Mouse (Mus musculus) CH12.LX (cell line): ENCODE results near the gene Rom1. TPM values are rescaled to one million over a fixed set of nuclear protein-coding genes. Genes with fewer than 3 reads are reported as not detected.
A peak's percentile ranks its signal among the peaks of the same experiment; 100 is the strongest.
"Not testable (repeated sequence)": the region's sequence is repeated elsewhere in the genome, so short reads cannot be mapped to it uniquely, and the experiment has no call there.

Experiments used
- DNase-seq: peaks from one replicate; pipeline ENCODE4 v3.0.0-alpha.2; 2013; ENCODE audit errors: extremely low read depth
- H3K27ac ChIP-seq: 2 replicates; pipeline ENCODE4 v1.5.1; 2012; ENCODE audit warnings: low read depth, mild to moderate bottlenecking, control low read depth, moderate library complexity; ENCODE audit not compliant: insufficient read depth
- H3K27me3 ChIP-seq: replicated peaks from 2 replicates; pipeline ENCODE3; 2012; ENCODE audit warnings: inconsistent platforms
- H3K36me3 ChIP-seq, 2 experiments: replicated peaks in 1 of 2; 2 replicates each; pipeline versions ENCODE3 to v1.6.1; 2012; ENCODE audit warnings: inconsistent platforms in 1 of 2, low read length in 1 of 2, mild to moderate bottlenecking in 1 of 2, mixed read lengths in 1 of 2, moderate library complexity in 1 of 2; ENCODE audit not compliant: control insufficient read depth in 1 of 2, insufficient read depth in 1 of 2
- H3K4me1 ChIP-seq, 2 experiments: 2 replicates each; pipeline ENCODE4 v1.6.1; 2012; ENCODE audit warnings: inconsistent platforms in 1 of 2, moderate library complexity in 1 of 2; ENCODE audit not compliant: insufficient read depth in 2 of 2, control insufficient read depth in 1 of 2
- H3K4me2 ChIP-seq: 2 replicates; pipeline ENCODE4 v1.6.1; 2012; ENCODE audit warnings: low read depth, mild to moderate bottlenecking, control low read depth; ENCODE audit not compliant: poor library complexity, insufficient read depth, severe bottlenecking
- H3K4me3 ChIP-seq, 3 experiments: fragments of 150-350 bp in 1 of 3; sonication (generic) in 1 of 3; replicated peaks in 1 of 3; 2 replicates each; pipeline versions ENCODE3 to v1.5.1; 2011 to 2012; ENCODE audit warnings: low read depth in 2 of 3, low read length in 2 of 3, mild to moderate bottlenecking in 2 of 3, moderate library complexity in 2 of 3, control low read depth in 1 of 3, improper control_type of control experiment in 1 of 3, inconsistent platforms in 1 of 3, mixed read lengths in 1 of 3; ENCODE audit not compliant: poor library complexity in 1 of 3
- H3K79me2 ChIP-seq: replicated peaks from 2 replicates; pipeline ENCODE4 v1.6.1; 2012; ENCODE audit warnings: mild to moderate bottlenecking, moderate library complexity; ENCODE audit not compliant: control insufficient read depth, poor library complexity, insufficient read depth, severe bottlenecking; ENCODE audit errors: extremely low read depth
- H3K9ac ChIP-seq: 2 replicates; pipeline ENCODE4 v1.6.1; 2012; ENCODE audit warnings: low read depth, mild to moderate bottlenecking, control low read depth, moderate library complexity; ENCODE audit not compliant: insufficient read depth
- H3K9me3 ChIP-seq: replicated peaks from 2 replicates; pipeline ENCODE3; 2012; ENCODE audit warnings: low read length, inconsistent platforms, mixed read lengths
- CHD1 ChIP-seq: IDR thresholded peaks from 2 replicates; pipeline ENCODE4 v1.6.1; 2012; ENCODE audit warnings: low read depth, low read length, improper control_type of control experiment, inconsistent platforms
- CHD2 ChIP-seq: IDR thresholded peaks from 2 replicates; pipeline ENCODE4 v1.6.1; 2011; ENCODE audit warnings: low read length, improper control_type of control experiment
- ELF1 ChIP-seq: IDR thresholded peaks from 2 replicates; pipeline ENCODE4 v1.6.1; 2014; ENCODE audit warnings: low read depth, mild to moderate bottlenecking, inconsistent platforms, low read length, improper control_type of control experiment
- ETS1 ChIP-seq: conservative IDR thresholded peaks from 2 replicates; pipeline ENCODE4 v1.6.1; 2012; ENCODE audit warnings: low read depth, mild to moderate bottlenecking, inconsistent platforms, low read length, improper control_type of control experiment, moderate library complexity
- HCFC1 ChIP-seq: IDR thresholded peaks from 2 replicates; pipeline ENCODE4 v1.6.1; 2012; ENCODE audit warnings: low read depth, mild to moderate bottlenecking, inconsistent platforms, low read length, improper control_type of control experiment
- IRF4 ChIP-seq: IDR thresholded peaks from 2 replicates; pipeline ENCODE4 v1.6.1; 2014; ENCODE audit warnings: low read depth, mild to moderate bottlenecking, inconsistent platforms, low read length, improper control_type of control experiment
- JUND ChIP-seq: conservative IDR thresholded peaks from 2 replicates; pipeline ENCODE4 v1.6.1; 2011; ENCODE audit warnings: low read depth, low read length, improper control_type of control experiment
- KAT2A ChIP-seq: IDR thresholded peaks from 2 replicates; pipeline ENCODE4 v1.6.1; 2012; ENCODE audit warnings: low read length, improper control_type of control experiment, inconsistent platforms; ENCODE audit not compliant: insufficient replicate concordance
- MEF2A ChIP-seq: IDR thresholded peaks from 2 replicates; pipeline ENCODE4 v1.6.1; 2014; ENCODE audit warnings: low read depth, mild to moderate bottlenecking, inconsistent platforms, low read length, improper control_type of control experiment, borderline replicate concordance
- NELFE ChIP-seq: IDR thresholded peaks from 2 replicates; pipeline ENCODE4 v1.6.1; 2011; ENCODE audit warnings: low read depth, low read length, improper control_type of control experiment
- RCOR1 ChIP-seq: conservative IDR thresholded peaks from 2 replicates; pipeline ENCODE4 v1.6.1; 2012; ENCODE audit warnings: low read depth, mild to moderate bottlenecking, inconsistent platforms, low read length, improper control_type of control experiment
- SIN3A ChIP-seq: IDR thresholded peaks from 2 replicates; pipeline ENCODE4 v1.6.1; 2012; ENCODE audit warnings: low read length, improper control_type of control experiment, inconsistent platforms
- TCF12 ChIP-seq: IDR thresholded peaks from 2 replicates; pipeline ENCODE4 v1.6.1; 2014; ENCODE audit warnings: low read depth, mild to moderate bottlenecking, inconsistent platforms, low read length, improper control_type of control experiment
- USF1 ChIP-seq: IDR thresholded peaks from 2 replicates; pipeline ENCODE4 v1.6.1; 2014; ENCODE audit warnings: low read depth, mild to moderate bottlenecking, inconsistent platforms, low read length, improper control_type of control experiment
- ZKSCAN1 ChIP-seq: IDR thresholded peaks from 2 replicates; pipeline ENCODE4 v1.6.1; 2012; ENCODE audit warnings: low read depth, inconsistent platforms, low read length, improper control_type of control experiment, borderline replicate concordance
- dilution Hi-C: fragments of 300-500 bp; cut with MboI; formaldehyde crosslinking; loops from 2 replicates; pipeline ENCODE4 v1.14.3; 2020; ENCODE audit warnings: low sequenced_read_pairs; ENCODE audit not compliant: extremely low pct_unique_long_range_greater_than_20kb, extremely low pct_ligation_motif_present
- in situ Hi-C: fragments of 300-500 bp; cut with MboI; formaldehyde crosslinking; loops from 3 replicates; pipeline ENCODE4 v1.14.3; 2019; ENCODE audit warnings: low sequenced_read_pairs, low pct_ligation_motif_present, low pct_unique_long_range_greater_than_20kb, mixed read lengths
- polyA plus RNA-seq: library from polyadenylated mRNA; unstranded; fragments of >175 nt; gene quantifications from 2 replicates; pipeline ENCODE4 v1.2.1, GENCODE M21; 2012; ENCODE audit warnings: low read depth; ENCODE audit not compliant: insufficient read length
- total RNA-seq, 2 experiments: library from RNA; depleted of rRNA; stranded (reverse); fragments of 300-350 nt in 1 of 2; fragments of >200 nt in 1 of 2; gene quantifications; 2 replicates each; pipeline ENCODE4 v1.2.3; 2012 to 2014

Rom1 gene
- total and polyA plus RNA-seq, 3 experiments, result 4.2 to 5.6 (median 4.8) TPM

GRCm38 (mm10) chr19:8897211-8897864, 31.8 kb downstream of the Rom1 start:
- peaks cover 27 to 68% of the 10 kb centered on the region in 2 experiments for H3K4me1 ChIP-seq
- peak overlapping the region; percentile 90 for H3K4me2 ChIP-seq
- H3K9ac ChIP-seq, result peak overlapping the region; percentile 71
- H3K27me3 ChIP-seq, dilution Hi-C loops, H3K9me3 ChIP-seq: not testable (repeated sequence)
- peaks cover 73% of the 10 kb centered on the region for H3K79me2 ChIP-seq
- in situ Hi-C loops, result loop anchor here (5.0 kb wide), 1 partner anchor 40 kb away; no protein-coding TSS in a partner anchor
- peak overlapping the region; percentile 44 to 82 (median 55) for H3K4me3 ChIP-seq
- H3K27ac ChIP-seq, result peak overlapping the region; percentile 90
- DNase-seq, result peak; percentile 35
- H3K36me3 ChIP-seq, result peaks cover 22 to 38% of the 10 kb centered on the region in 2 experiments
- TF ChIP-seq ELF1 (0 out of 2 replicates have a peak, but pooled peaks have one; percentile 33), CHD1 (peak; percentile 75), NELFE (peak; percentile 3; the same call in 1 of the 2 replicates), CHD2 (peak; percentile 10; the same call in 1 of the 2 replicates)

- dilution Hi-C loops, DNase-seq, H3K9me3 ChIP-seq, H3K27me3 ChIP-seq: not testable (repeated sequence)
- Histone ChIP-seq H3K4me3 (peak overlapping the region in 1 of 3 experiments; percentile 55), H3K27ac (peak overlapping the region; percentile 90; the same call in 1 of the 2 replicates), H3K36me3 (peaks cover 23 to 34% of the 10 kb centered on the region in 2 experiments), H3K4me2 (peak overlapping the region; percentile 90; the same call in 1 of the 2 replicates), H3K9ac (peak overlapping the region; percentile 71; the same call in 1 of the 2 replicates), H3K79me2 (peaks cover 62% of the 10 kb centered on the region), H3K4me1 (peaks cover 23 to 64% of the 10 kb centered on the region in 2 experiments)
- in situ Hi-C loops, result loop anchor here (5.0 kb wide), 1 partner anchor 41 kb away; no protein-coding TSS in a partner anchor
- 0 out of 2 replicates have a peak, but pooled peaks have one; percentile 33 for TF ChIP-seq SIN3A
These were observed 32.9 kb downstream of the Rom1 start for GRCm38 (mm10) chr19:8896231-8896630.

GRCm38 (mm10) chr19:8895397-8895960, 33.7 kb downstream of the Rom1 start:
- dilution Hi-C loops (no loop called here), in situ Hi-C loops (loop anchor here (5.0 kb wide), 1 partner anchor 42 kb away; no protein-coding TSS in a partner anchor)
- H3K36me3 ChIP-seq, result peaks cover 29 to 34% of the 10 kb centered on the region in 2 experiments
- H3K4me1 ChIP-seq, result peaks cover 20 to 62% of the 10 kb centered on the region in 2 experiments
- H3K9me3 ChIP-seq, result no peaks in the 10 kb centered on the region
- H3K4me2 ChIP-seq, result peak overlapping the region; percentile 90; the same call in 1 of the 2 replicates
- TF ChIP-seq MEF2A, result no peak
- no peak for TF ChIP-seq IRF4
- TF ChIP-seq KAT2A, result no peak
- no peak for TF ChIP-seq ETS1
- TF ChIP-seq JUND, result no peak
- no peak for TF ChIP-seq ZKSCAN1
- TF ChIP-seq USF1, result no peak
- no peak for TF ChIP-seq RCOR1
- no peak for TF ChIP-seq HCFC1
- TF ChIP-seq TCF12, result no peak
- no peak overlapping the region for H3K9ac ChIP-seq
- H3K4me3 ChIP-seq, result no peak overlapping the region
- H3K27me3 ChIP-seq, result no peaks in the 10 kb centered on the region
- peaks cover 60% of the 10 kb centered on the region for H3K79me2 ChIP-seq
- no peak overlapping the region for H3K27ac ChIP-seq
- DNase-seq, result no peak
